Mouse (Mus musculus) liver, embryonic 13.5 days (tissue): ENCODE data around the gene Lage3. TPM values are rescaled to one million over a fixed set of nuclear protein-coding genes. Genes with fewer than 3 reads are reported as not detected.

ENCODE experiments used
- ATAC-seq: fragments of 200-750 bp; cut with Nextera tagmentation; 2 replicates; pipeline ENCODE4 v1.8.0; 2017; ENCODE audit warnings: low read depth, mild to moderate bottlenecking, moderate number of reproducible peaks, moderate library complexity
- DNase-seq: peaks from one replicate; pipeline ENCODE4 v3.0.0; 2022
- H3K27ac ChIP-seq: fragments of 300-500 bp; sonication (generic); 2 replicates; pipeline ENCODE4 v1.5.1; 2015; ENCODE audit warnings: moderate library complexity, mild to moderate bottlenecking, inconsistent platforms
- H3K27me3 ChIP-seq: fragments of 300-500 bp; sonication (generic); 2 replicates; pipeline ENCODE4 v1.6.1; 2015; ENCODE audit warnings: mild to moderate bottlenecking, inconsistent platforms
- H3K36me3 ChIP-seq: fragments of 300-500 bp; sonication (generic); 2 replicates; pipeline ENCODE4 v1.6.1; 2015; ENCODE audit warnings: mild to moderate bottlenecking, inconsistent platforms
- H3K4me1 ChIP-seq: fragments of 300-500 bp; sonication (generic); replicated peaks from 2 replicates; pipeline ENCODE4 v1.6.1; 2015; ENCODE audit warnings: inconsistent platforms
- H3K4me2 ChIP-seq: fragments of 300-500 bp; sonication (generic); 2 replicates; pipeline ENCODE4 v1.6.1; 2015; ENCODE audit warnings: inconsistent platforms, mild to moderate bottlenecking, moderate library complexity
- H3K4me3 ChIP-seq: fragments of 300-500 bp; sonication (generic); replicated peaks from 2 replicates; pipeline ENCODE4 v1.5.1; 2015; ENCODE audit warnings: mild to moderate bottlenecking, inconsistent platforms
- H3K9ac ChIP-seq: fragments of 300-500 bp; sonication (generic); 2 replicates; pipeline ENCODE4 v1.6.1; 2015; ENCODE audit warnings: mild to moderate bottlenecking, inconsistent platforms
- H3K9me3 ChIP-seq: fragments of 300-500 bp; sonication (generic); replicated peaks from 2 replicates; pipeline ENCODE4 v1.6.1; 2016; ENCODE audit warnings: inconsistent platforms
- WGBS: fragments of 180-500 bp; shearing (Covaris S2); methylation state at CpG from one replicate; pipeline ENCODE4 v1.1.7; 2015; ENCODE audit not compliant: insufficient replicate concordance; 5-methylcytosine and 5-hydroxymethylcytosine counted together
- microRNA-seq: library from miRNA; unstranded; fragments of <30 nt; microRNA quantifications from one replicate; pipeline ENCODE4, GENCODE M21; 2016
- polyA plus RNA-seq: library from polyadenylated mRNA; unstranded; fragments of >200 nt; fragmentation: Nextera tagmentation; extraction: Ambion mirVana; gene quantifications from 2 replicates; pipeline ENCODE4 v1.2.1, GENCODE M21; 2015

Lage3 gene
- polyA plus RNA-seq, 1 experiment from 2014 or later: 62.2 TPM

GRCm38 (mm10) chrX:74352645-74353466 lies 562 bp downstream of the Lage3 start:
- Histone ChIP-seq H3K4me3 (peak overlapping the region; percentile 62), H3K4me1 (no peaks in the 10 kb centered on the region; the same call in 1 of the 2 replicates), H3K9me3 (no peaks in the 10 kb centered on the region), H3K27ac (0 out of 2 replicates have a peak overlapping the region, but pooled peaks have one; percentile 39), H3K9ac (peak overlapping the region; percentile 72), H3K36me3 (no peaks in the 10 kb centered on the region), H3K27me3 (no peaks in the 10 kb centered on the region), H3K4me2 (peak overlapping the region; percentile 72)
- DNase-seq (no peak), ATAC-seq (peak; percentile 58)
- WGBS: 21% methylated on average over 13 of the region's 13 CpGs

- DNase-seq: no peak
- no peak overlapping the region for H3K9ac ChIP-seq
- no peak overlapping the region for H3K27ac ChIP-seq
- 36% methylated on average over 2 of the region's 2 CpGs for WGBS
- ATAC-seq: no peak
- no peak overlapping the region for H3K4me3 ChIP-seq
- no peaks in the 10 kb centered on the region for H3K27me3 ChIP-seq
- H3K36me3 ChIP-seq: no peaks in the 10 kb centered on the region
- peaks cover 27% of the 10 kb centered on the region for H3K4me1 ChIP-seq
- H3K9me3 ChIP-seq: no peaks in the 10 kb centered on the region
- peak overlapping the region; percentile 61; the same call in 1 of the 2 replicates for H3K4me2 ChIP-seq
Measured at GRCm38 (mm10) chrX:74330166-74330930, 23.1 kb downstream of the Lage3 start.

GRCm38 (mm10) chrX:74329215-74329671 lies 24.2 kb downstream of the Lage3 start:
- H3K4me1 ChIP-seq: peaks cover 27% of the 10 kb centered on the region
- peak overlapping the region; percentile 33; the same call in 1 of the 2 replicates for H3K9ac ChIP-seq
- ATAC-seq: peak; percentile 9
- WGBS: 24% methylated on average over 10 of the region's 10 CpGs
- H3K4me2 ChIP-seq: peak overlapping the region; percentile 61
- no peaks in the 10 kb centered on the region for H3K27me3 ChIP-seq
- no peaks in the 10 kb centered on the region for H3K36me3 ChIP-seq
- no peak for DNase-seq
- no peaks in the 10 kb centered on the region for H3K9me3 ChIP-seq
- H3K4me3 ChIP-seq: peak overlapping the region; percentile 48
- H3K27ac ChIP-seq: no peak overlapping the region

GRCm38 (mm10) chrX:74328725-74329161 lies 24.7 kb downstream of the Lage3 start, which contains the start of gene Plxna3:
Gene Plxna3, plus strand, starts transcription at chrX:74329066.
- WGBS: 16% methylated on average over 29 of the region's 30 CpGs
- Histone ChIP-seq H3K9me3 (no peaks in the 10 kb centered on the region), H3K4me1 (peaks cover 27% of the 10 kb centered on the region), H3K4me2 (peak within 1 kb of the TSS; percentile 61), H3K36me3 (no peaks in the 10 kb centered on the region), H3K27ac (no peak within 1 kb of the TSS; the same call in 1 of the 2 replicates), H3K4me3 (peak within 1 kb of the TSS; percentile 48), H3K9ac (peak within 1 kb of the TSS; percentile 52), H3K27me3 (no peaks in the 10 kb centered on the region)
- DNase-seq (peak; percentile 54), ATAC-seq (peak; percentile 87)

GRCm38 (mm10) chrX:74312540-74313464 lies 40.6 kb downstream of the Lage3 start, which contains the start of gene Fam50a:
Gene Fam50a, plus strand, starts transcription at chrX:74313033.
- ATAC-seq (peak; percentile 95), DNase-seq (peak; percentile 84)
- H3K9ac ChIP-seq: peak within 1 kb of the TSS; percentile 81
- no peaks in the 10 kb centered on the region for H3K27me3 ChIP-seq
- 17% methylated on average over 59 of the region's 59 CpGs for WGBS
- H3K4me3 ChIP-seq: peak within 1 kb of the TSS; percentile 71
- H3K27ac ChIP-seq: peak within 1 kb of the TSS; percentile 85
- peaks cover 28% of the 10 kb centered on the region for H3K4me1 ChIP-seq
- no peaks in the 10 kb centered on the region for H3K9me3 ChIP-seq
- peaks cover 42% of the 10 kb centered on the region for H3K36me3 ChIP-seq
- peak within 1 kb of the TSS; percentile 86 for H3K4me2 ChIP-seq

GRCm38 (mm10) chrX:74304867-74305700 lies 48.3 kb downstream of the Lage3 start, which contains the start of gene Gdi1:
Gene Gdi1, plus strand, starts transcription at chrX:74304998.
- Histone ChIP-seq H3K9ac (peak within 1 kb of the TSS; percentile 77), H3K9me3 (no peaks in the 10 kb centered on the region), H3K27ac (peak within 1 kb of the TSS; percentile 89), H3K36me3 (peaks cover 77% of the 10 kb centered on the region), H3K27me3 (no peaks in the 10 kb centered on the region), H3K4me1 (peaks cover 13% of the 10 kb centered on the region), H3K4me3 (peak within 1 kb of the TSS; percentile 70), H3K4me2 (peak within 1 kb of the TSS; percentile 76)
- 8% methylated on average over 41 of the region's 41 CpGs for WGBS
- DNase-seq: peak; percentile 67
- ATAC-seq: peak; percentile 84

Small RNAs within 50 kb of the gene (microRNA-seq; reads per million reads assigned to microRNA genes)
- 1.2 reads per million for gene Mir7092

Other genes starting within 250 kb of the Lage3 start
- not detected in 2 replicates for gene Opn1mw, start 226.2 kb downstream of the Lage3 start, polyA plus RNA-seq
- gene Mecp2, start 218.3 kb downstream of the Lage3 start, polyA plus RNA-seq: 6.2 and 6.8 TPM in 2 replicates
- gene Tex28, start 185.8 kb downstream of the Lage3 start, polyA plus RNA-seq: not detected in 2 replicates
- gene Tktl1, start 176.4 kb downstream of the Lage3 start, polyA plus RNA-seq: not detected in 2 replicates
- 38.9 and 43.6 TPM in 2 replicates for gene Flna, start 103.8 kb downstream of the Lage3 start, polyA plus RNA-seq
- 11.5 and 11.8 TPM in 2 replicates for gene Emd, start 98.9 kb downstream of the Lage3 start, polyA plus RNA-seq
- 609 and 656 TPM in 2 replicates for gene Rpl10, start 82.8 kb downstream of the Lage3 start, polyA plus RNA-seq
- gene Taz, start 71.7 kb downstream of the Lage3 start, polyA plus RNA-seq: 25.4 and 30.8 TPM in 2 replicates
- gene Dnase1l1, start 71.3 kb downstream of the Lage3 start, polyA plus RNA-seq: 21.0 and 22.1 TPM in 2 replicates
- 69.8 and 72.1 TPM in 2 replicates for gene Atp6ap1, start 56.5 kb downstream of the Lage3 start, polyA plus RNA-seq
- gene Gdi1, start 48.6 kb downstream of the Lage3 start, polyA plus RNA-seq: 45.7 and 49.2 TPM in 2 replicates
- 37.8 and 42.6 TPM in 2 replicates for gene Fam50a, start 40.6 kb downstream of the Lage3 start, polyA plus RNA-seq
- gene Plxna3, start 24.6 kb downstream of the Lage3 start, polyA plus RNA-seq: 1.2 and 1.3 TPM in 2 replicates
- 39.8 and 47.2 TPM in 2 replicates for gene Ubl4a, start 19.6 kb upstream of the Lage3 start, polyA plus RNA-seq
- gene Slc10a3, start 19.7 kb upstream of the Lage3 start, polyA plus RNA-seq: 8.2 and 8.4 TPM in 2 replicates
- gene Fam3a, start 39.7 kb upstream of the Lage3 start, polyA plus RNA-seq: 8.6 and 9.6 TPM in 2 replicates
- 20.2 and 22.3 TPM in 2 replicates for gene Ikbkg, start 39.7 kb upstream of the Lage3 start, polyA plus RNA-seq
- 51.6 and 54.5 TPM in 2 replicates for gene G6pdx, start 75.6 kb upstream of the Lage3 start, polyA plus RNA-seq
- gene Gm6880, start 127.8 kb upstream of the Lage3 start, polyA plus RNA-seq: not detected in 2 replicates
- not detected in 2 replicates for gene Olfr1326-ps1, start 221.3 kb upstream of the Lage3 start, polyA plus RNA-seq
- not detected in 2 replicates for gene Olfr1325, start 239.1 kb upstream of the Lage3 start, polyA plus RNA-seq